Mouse (Mus musculus) liver, embryonic 14.5 days (tissue): ENCODE measurements around the gene Slc26a9. TPM values are rescaled to one million over a fixed set of nuclear protein-coding genes. Genes with fewer than 3 reads are reported as not detected.
"Not testable (repeated sequence)": the region's sequence is repeated elsewhere in the genome, so short reads cannot be mapped to it uniquely, and the experiment has no call there.

ENCODE experiments used
- ATAC-seq: fragments of 200-750 bp; cut with Nextera tagmentation; 2 replicates; pipeline ENCODE4 v1.8.0; 2017; ENCODE audit warnings: moderate number of reproducible peaks, mild to moderate bottlenecking, moderate library complexity; ENCODE audit not compliant: insufficient read depth
- DNase-seq, 3 experiments: peaks; one replicate each; pipeline ENCODE4 v3.0.0-alpha.2; 2012 to 2013; ENCODE audit warnings: low read depth in 3 of 3, low spot score in 3 of 3
- H3K27ac ChIP-seq: fragments of 300-500 bp; sonication (generic); 2 replicates; pipeline ENCODE4 v1.5.1; 2014; ENCODE audit warnings: moderate library complexity, mild to moderate bottlenecking, control low read depth, inconsistent platforms
- H3K27me3 ChIP-seq: fragments of 300-500 bp; sonication (generic); 2 replicates; pipeline ENCODE4 v1.6.1; 2014; ENCODE audit warnings: mild to moderate bottlenecking, low read length, moderate library complexity; ENCODE audit not compliant: control insufficient read depth, insufficient read depth
- H3K36me3 ChIP-seq: fragments of 300-500 bp; sonication (generic); replicated peaks from 2 replicates; pipeline ENCODE4 v1.6.1; 2014; ENCODE audit warnings: low read depth; ENCODE audit not compliant: control insufficient read depth, insufficient read depth
- H3K4me1 ChIP-seq, 2 experiments: fragments of 200-500 bp in 1 of 2; fragments of 300-500 bp in 1 of 2; sonication (generic) in 1 of 2; replicated peaks; 2 replicates each; pipeline ENCODE4 v1.6.1; 2012 to 2014; ENCODE audit warnings: antibody characterized with exemption in 1 of 2, inconsistent platforms in 1 of 2, low read length in 1 of 2; ENCODE audit not compliant: control insufficient read depth in 2 of 2, insufficient read depth in 2 of 2
- H3K4me2 ChIP-seq: fragments of 300-500 bp; sonication (generic); 2 replicates; pipeline ENCODE4 v1.6.1; 2014; ENCODE audit warnings: low read depth, mild to moderate bottlenecking, control low read depth, moderate library complexity
- H3K4me3 ChIP-seq, 2 experiments: fragments of 200-500 bp in 1 of 2; fragments of 300-500 bp in 1 of 2; sonication (generic) in 1 of 2; 2 replicates each; pipeline ENCODE4 v1.5.1; 2012 to 2014; ENCODE audit warnings: low read depth in 2 of 2, low read length in 2 of 2, mild to moderate bottlenecking in 2 of 2, control low read depth in 1 of 2, inconsistent platforms in 1 of 2, moderate library complexity in 1 of 2; ENCODE audit not compliant: insufficient read depth in 1 of 2
- H3K9ac ChIP-seq: fragments of 300-500 bp; sonication (generic); replicated peaks from 2 replicates; pipeline ENCODE4 v1.6.1; 2014; ENCODE audit warnings: mild to moderate bottlenecking, control low read depth, moderate library complexity
- H3K9me3 ChIP-seq: fragments of 300-500 bp; sonication (generic); 2 replicates; pipeline ENCODE4 v1.6.1; 2016; ENCODE audit warnings: low read length, mixed read lengths; ENCODE audit not compliant: control insufficient read depth
- CTCF ChIP-seq: IDR thresholded peaks from 2 replicates; pipeline ENCODE4 v1.5.1; 2016; ENCODE audit warnings: antibody characterized with exemption, low read depth, control low read depth
- EP300 ChIP-seq: IDR thresholded peaks from 2 replicates; pipeline ENCODE4 v1.6.1; 2016; ENCODE audit warnings: antibody characterized with exemption, low read depth
- WGBS: fragments of 180-500 bp; shearing (Covaris S2); extraction: QIAGEN DNeasy Blood & Tissue Kit; methylation state at CpG from one replicate; pipeline ENCODE4 v1.1.7; 2014; ENCODE audit not compliant: insufficient replicate concordance; 5-methylcytosine and 5-hydroxymethylcytosine counted together
- polyA plus RNA-seq, 2 experiments: library from polyadenylated mRNA; depleted of rRNA in 1 of 2; stranded (reverse) in 1 of 2; unstranded in 1 of 2; fragments of >200 nt; fragmentation: Nextera tagmentation in 1 of 2; extraction: Ambion mirVana in 1 of 2; gene quantifications; 2 replicates each; pipeline versions ENCODE4 v1.2.1 to v1.2.3; 2012 to 2014

Slc26a9 gene
- polyA plus RNA-seq, 2 experiments, result 0.06 TPM; not detected in 1

DNA sequence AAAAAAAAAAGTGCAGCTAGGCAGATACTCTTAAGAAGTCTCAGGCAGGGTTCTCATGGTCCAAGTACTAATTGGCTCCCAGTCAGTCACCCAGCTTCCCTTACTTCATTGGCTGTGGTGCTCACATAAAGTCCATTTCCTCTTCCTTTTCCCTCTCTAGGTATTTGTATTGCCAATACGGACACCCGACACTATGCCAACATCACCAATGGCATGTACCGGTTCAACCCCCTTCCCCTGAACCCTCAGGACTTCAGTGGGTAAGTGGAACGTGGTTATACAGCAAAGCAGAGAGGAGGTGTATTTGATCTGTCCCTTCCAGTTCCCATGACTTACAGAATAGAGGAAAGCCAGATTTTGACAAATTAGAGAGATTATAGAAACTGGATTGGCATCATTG is 69.9 kb downstream of the Slc26a9 start:
- no peak for ATAC-seq
- Histone ChIP-seq H3K36me3 (no peaks in the 10 kb centered on the region), H3K4me2 (no peak overlapping the region), H3K9me3 (no peaks in the 10 kb centered on the region), H3K4me1 (no peaks in the 10 kb centered on the region), H3K27ac (no peak overlapping the region), H3K27me3 (no peaks in the 10 kb centered on the region), H3K9ac (no peak overlapping the region), H3K4me3 (no peak overlapping the region)
- TF ChIP-seq EP300 (no peak), CTCF (no peak)
- DNase-seq, result no peak
- WGBS, result 67% methylated on average over 4 of the region's 4 CpGs

DNA sequence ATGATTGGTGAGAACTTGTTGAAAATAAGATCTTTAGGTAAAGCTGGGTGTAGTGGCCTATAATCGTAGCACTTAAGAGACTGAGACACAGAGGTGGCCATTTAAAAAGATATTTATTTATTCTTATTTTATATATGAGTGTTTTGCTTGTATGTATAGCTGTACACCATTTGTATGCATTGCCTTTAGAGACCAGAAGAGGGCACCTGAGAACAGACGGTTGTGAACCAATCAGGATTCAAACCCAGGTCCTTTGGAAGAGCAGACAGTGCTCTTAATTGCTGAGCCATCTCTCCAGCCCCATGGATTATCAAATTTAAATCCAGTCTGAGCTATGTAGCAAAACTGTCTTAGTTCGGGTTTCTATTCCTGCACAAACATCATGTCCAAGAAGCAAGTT is 70.4 kb downstream of the Slc26a9 start:
- H3K27me3 ChIP-seq, result no peaks in the 10 kb centered on the region
- TF ChIP-seq CTCF (peak; percentile 13; the same call in 1 of the 2 replicates), EP300 (no peak)
- ATAC-seq (no peak), DNase-seq (no peak)
- H3K9ac ChIP-seq, result no peak overlapping the region
- H3K27ac ChIP-seq, result no peak overlapping the region
- no peaks in the 10 kb centered on the region for H3K4me1 ChIP-seq
- no peaks in the 10 kb centered on the region for H3K36me3 ChIP-seq
- no peaks in the 10 kb centered on the region for H3K9me3 ChIP-seq
- no peak overlapping the region for H3K4me3 ChIP-seq
- H3K4me2 ChIP-seq, result no peak overlapping the region
- 56% methylated on average over 3 of the region's 3 CpGs for WGBS

DNA sequence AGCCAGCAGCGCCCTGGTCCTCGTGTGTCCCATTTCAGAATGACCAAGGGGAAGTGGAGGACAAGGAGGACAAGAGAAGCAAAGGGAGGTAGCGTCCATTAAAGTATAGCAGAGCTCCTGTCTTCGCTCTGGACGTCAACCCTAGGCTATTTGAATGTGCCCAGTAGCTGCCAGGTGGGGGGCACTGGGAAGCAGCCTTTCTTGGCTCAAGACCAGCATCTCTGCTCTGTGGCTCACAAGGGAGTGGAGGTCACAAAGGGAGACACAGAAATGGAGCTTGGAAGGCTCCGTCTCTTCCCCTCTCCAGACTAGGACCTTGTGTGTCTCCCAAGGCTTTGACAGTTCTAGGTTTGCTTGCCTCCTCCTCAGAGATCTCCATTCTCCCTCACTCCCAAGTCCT is 73.1 kb downstream of the Slc26a9 start:
- no peak for TF ChIP-seq EP300
- TF ChIP-seq CTCF, result no peak
- Histone ChIP-seq H3K9me3 (no peaks in the 10 kb centered on the region), H3K4me1 (no peaks in the 10 kb centered on the region), H3K9ac (no peak overlapping the region), H3K27me3 (no peaks in the 10 kb centered on the region), H3K4me3 (no peak overlapping the region), H3K27ac (no peak overlapping the region), H3K36me3 (no peaks in the 10 kb centered on the region), H3K4me2 (no peak overlapping the region)
- WGBS, result 56% methylated on average over 6 of the region's 6 CpGs
- no peak for ATAC-seq
- no peak for DNase-seq

DNA sequence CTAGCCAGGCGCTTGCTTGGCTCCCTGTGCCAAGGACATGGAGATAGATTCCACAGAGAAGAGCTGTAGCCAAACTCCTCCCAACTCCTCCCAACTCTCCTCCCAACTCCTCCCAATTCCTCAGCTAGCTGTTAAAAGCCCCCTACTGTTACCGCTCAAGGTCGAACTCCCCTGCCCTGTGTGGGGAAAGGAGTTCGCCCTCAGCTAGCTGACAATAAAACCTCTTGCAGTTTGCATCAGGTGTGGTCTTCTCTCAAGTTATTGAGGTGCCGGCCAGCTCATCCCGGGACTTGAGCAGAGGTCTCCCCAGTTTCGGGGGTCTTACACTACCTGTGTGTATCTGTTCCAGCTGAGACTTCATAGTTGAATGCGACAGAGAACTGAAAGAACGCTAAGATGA is 76.5 kb downstream of the Slc26a9 start:
- H3K36me3 ChIP-seq, ATAC-seq, H3K4me3 ChIP-seq, H3K9ac ChIP-seq, H3K4me1 ChIP-seq, H3K4me2 ChIP-seq, H3K9me3 ChIP-seq, DNase-seq, H3K27me3 ChIP-seq, H3K27ac ChIP-seq: not testable (repeated sequence)
- WGBS, result 68% methylated on average over 8 of the region's 9 CpGs

DNA sequence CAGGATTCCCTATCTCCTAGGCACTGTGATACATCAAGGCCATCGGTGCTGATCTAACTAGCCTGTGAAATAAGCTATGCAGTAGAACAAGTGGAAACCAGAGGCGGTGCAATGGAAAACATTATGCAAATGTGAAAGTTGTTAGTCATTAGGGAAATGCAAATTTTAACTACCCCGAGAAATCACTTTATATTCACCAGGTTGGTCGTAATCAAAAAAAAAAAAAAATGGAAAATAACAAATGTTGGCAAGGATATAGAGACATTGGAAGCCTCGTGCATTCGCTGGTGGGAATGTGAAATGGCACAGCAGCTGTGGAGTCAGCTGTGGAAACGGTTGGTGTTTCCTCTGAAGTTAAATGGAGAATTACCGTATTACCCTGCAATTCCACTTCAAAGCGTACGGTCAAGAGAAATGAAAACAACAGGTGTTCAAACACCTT is 77.1 kb downstream of the Slc26a9 start:
- no peak for ATAC-seq
- Histone ChIP-seq H3K4me2 (no peak overlapping the region), H3K9ac (no peak overlapping the region), H3K36me3 (no peaks in the 10 kb centered on the region), H3K27ac (no peak overlapping the region), H3K4me3 (no peak overlapping the region), H3K27me3 (no peaks in the 10 kb centered on the region), H3K9me3 (no peaks in the 10 kb centered on the region), H3K4me1 (no peaks in the 10 kb centered on the region)
- TF ChIP-seq CTCF (no peak), EP300 (no peak)
- 69% methylated on average over 10 of the region's 10 CpGs for WGBS
- no peak for DNase-seq

Other genes with a start within 250 kb of the Slc26a9 start
- 4.4 and 4.9 TPM in 2 replicates for gene Srgap2, start 216.7 kb upstream of the Slc26a9 start, polyA plus RNA-seq (2012; rRNA removed)
- 3.9 and 4.9 TPM in 2 replicates for gene Srgap2, start 216.7 kb upstream of the Slc26a9 start, polyA plus RNA-seq (2014; fragmentation: Nextera tagmentation; extraction: Ambion mirVana)
- gene Fam72a, start 216.1 kb upstream of the Slc26a9 start, polyA plus RNA-seq (2012; rRNA removed), result 1.1 and 1.3 TPM in 2 replicates
- gene Fam72a, start 216.1 kb upstream of the Slc26a9 start, polyA plus RNA-seq (2014; fragmentation: Nextera tagmentation; extraction: Ambion mirVana), result 1.3 and 1.7 TPM in 2 replicates
- gene Avpr1b, start 144.8 kb upstream of the Slc26a9 start, polyA plus RNA-seq (2012; rRNA removed), result not detected in 2 replicates
- gene Avpr1b, start 144.8 kb upstream of the Slc26a9 start, polyA plus RNA-seq (2014; fragmentation: Nextera tagmentation; extraction: Ambion mirVana), result not detected in 2 replicates
- 8.9 and 11.0 TPM in 2 replicates for gene Ctse, start 105.7 kb upstream of the Slc26a9 start, polyA plus RNA-seq (2012; rRNA removed)
- gene Ctse, start 105.7 kb upstream of the Slc26a9 start, polyA plus RNA-seq (2014; fragmentation: Nextera tagmentation; extraction: Ambion mirVana), result 19.5 and 20.4 TPM in 2 replicates
- gene Rab7b, start 55.3 kb upstream of the Slc26a9 start, polyA plus RNA-seq (2012; rRNA removed), result 0.32 and 0.42 TPM in 2 replicates
- gene Rab7b, start 55.3 kb upstream of the Slc26a9 start, polyA plus RNA-seq (2014; fragmentation: Nextera tagmentation; extraction: Ambion mirVana), result 0.77 and 0.91 TPM in 2 replicates
- gene Pm20d1, start 53.4 kb downstream of the Slc26a9 start, polyA plus RNA-seq (2012; rRNA removed), result 1.7 and 2.0 TPM in 2 replicates
- gene Pm20d1, start 53.4 kb downstream of the Slc26a9 start, polyA plus RNA-seq (2014; fragmentation: Nextera tagmentation; extraction: Ambion mirVana), result 3.4 and 5.6 TPM in 2 replicates
- 1.3 TPM in 2 replicates for gene Slc41a1, start 83.5 kb downstream of the Slc26a9 start, polyA plus RNA-seq (2012; rRNA removed)
- gene Slc41a1, start 83.5 kb downstream of the Slc26a9 start, polyA plus RNA-seq (2014; fragmentation: Nextera tagmentation; extraction: Ambion mirVana), result 0.83 and 0.87 TPM in 2 replicates
- gene Rab29, start 123.2 kb downstream of the Slc26a9 start, polyA plus RNA-seq (2012; rRNA removed), result 7.3 and 8.3 TPM in 2 replicates
- 10.7 and 11.7 TPM in 2 replicates for gene Rab29, start 123.2 kb downstream of the Slc26a9 start, polyA plus RNA-seq (2014; fragmentation: Nextera tagmentation; extraction: Ambion mirVana)
- gene Nucks1, start 166.5 kb downstream of the Slc26a9 start, polyA plus RNA-seq (2012; rRNA removed), result 18.0 and 23.2 TPM in 2 replicates
- 20.2 and 21.3 TPM in 2 replicates for gene Nucks1, start 166.5 kb downstream of the Slc26a9 start, polyA plus RNA-seq (2014; fragmentation: Nextera tagmentation; extraction: Ambion mirVana)
- gene Slc45a3, start 218.9 kb downstream of the Slc26a9 start, polyA plus RNA-seq (2012; rRNA removed), result 1.9 and 2.4 TPM in 2 replicates
- 1.8 and 2.5 TPM in 2 replicates for gene Slc45a3, start 218.9 kb downstream of the Slc26a9 start, polyA plus RNA-seq (2014; fragmentation: Nextera tagmentation; extraction: Ambion mirVana)